Mouse (Mus musculus) bone marrow macrophage, adult 2 months (primary cell): Measurements from ENCODE around the gene Vps37b. TPM values are rescaled to one million over a fixed set of nuclear protein-coding genes. Genes with fewer than 3 reads are reported as not detected.

Experiments used
- H3K27ac ChIP-seq: 2 replicates; pipeline ENCODE4 v1.5.1; 2012; ENCODE audit warnings: low read depth, low read length; ENCODE audit not compliant: insufficient read depth
- H3K4me1 ChIP-seq: 2 replicates; pipeline ENCODE4 v1.6.1; 2012; ENCODE audit warnings: low read length; ENCODE audit not compliant: control insufficient read depth, insufficient read depth
- H3K4me3 ChIP-seq: 2 replicates; pipeline ENCODE4 v1.5.1; 2012; ENCODE audit warnings: mild to moderate bottlenecking, low read length, moderate library complexity; ENCODE audit not compliant: insufficient read depth
- CTCF ChIP-seq: IDR thresholded peaks from 2 replicates; pipeline ENCODE4 v1.5.1; 2012; ENCODE audit warnings: low read depth, mild to moderate bottlenecking, low read length, moderate library complexity
- POLR2A ChIP-seq: IDR thresholded peaks from 2 replicates; pipeline ENCODE4 v1.6.1; 2012; ENCODE audit warnings: mild to moderate bottlenecking, low read depth, low read length, borderline replicate concordance
- polyA plus RNA-seq: library from polyadenylated mRNA; stranded (reverse); fragments of >200 nt; gene quantifications from 2 replicates; pipeline ENCODE4 v1.2.4, GENCODE M21; 2012; ENCODE audit not compliant: missing spikeins, insufficient read depth, insufficient read length

The Vps37b gene
- 16.8 and 18.2 TPM in 2 replicates for polyA plus RNA-seq

GRCm38 (mm10) chr5:124032001-124032508 lies at the start of gene Vps37b:
TSS of gene Vps37b (minus strand) at chr5:124032270.
- peak within 1 kb of the TSS; percentile 24 for H3K27ac ChIP-seq
- 0 out of 2 replicates have a peak, but pooled peaks have one; percentile 51 for TF ChIP-seq POLR2A
- no peak for TF ChIP-seq CTCF
- peaks cover 27% of the 10 kb centered on the region for H3K4me1 ChIP-seq
- peak within 1 kb of the TSS; percentile 77 for H3K4me3 ChIP-seq

- Histone ChIP-seq H3K27ac (no peak overlapping the region), H3K4me3 (no peak overlapping the region), H3K4me1 (peaks cover 19% of the 10 kb centered on the region)
- no peak for TF ChIP-seq POLR2A
- no peak for TF ChIP-seq CTCF
These were observed 47.8 kb upstream of the Vps37b start for GRCm38 (mm10) chr5:124079880-124080279.

- H3K27ac ChIP-seq: no peak overlapping the region
- TF ChIP-seq CTCF (no peak), POLR2A (no peak)
- no peak overlapping the region for H3K4me3 ChIP-seq
- H3K4me1 ChIP-seq: peaks cover 25% of the 10 kb centered on the region
These were observed 46.8 kb upstream of the Vps37b start for GRCm38 (mm10) chr5:124078794-124079416.

- TF ChIP-seq POLR2A (no peak), CTCF (no peak)
- Histone ChIP-seq H3K27ac (no peak overlapping the region), H3K4me3 (no peak overlapping the region), H3K4me1 (peaks cover 25% of the 10 kb centered on the region)
These were observed 45.9 kb upstream of the Vps37b start for GRCm38 (mm10) chr5:124077856-124078460.

GRCm38 (mm10) chr5:124077241-124077640 lies 45.2 kb upstream of the Vps37b start:
- Histone ChIP-seq H3K4me1 (peaks cover 25% of the 10 kb centered on the region), H3K27ac (no peak overlapping the region), H3K4me3 (no peak overlapping the region)
- TF ChIP-seq POLR2A (no peak), CTCF (no peak)

GRCm38 (mm10) chr5:124076559-124076958 lies 44.5 kb upstream of the Vps37b start:
- TF ChIP-seq POLR2A (no peak), CTCF (no peak)
- Histone ChIP-seq H3K4me3 (no peak overlapping the region), H3K4me1 (peaks cover 25% of the 10 kb centered on the region), H3K27ac (no peak overlapping the region)

GRCm38 (mm10) chr5:124075716-124076115 lies 43.6 kb upstream of the Vps37b start:
- Histone ChIP-seq H3K4me1 (peaks cover 25% of the 10 kb centered on the region), H3K4me3 (no peak overlapping the region), H3K27ac (peak overlapping the region; percentile 40; the same call in 1 of the 2 replicates)
- no peak for TF ChIP-seq CTCF
- TF ChIP-seq POLR2A: no peak

GRCm38 (mm10) chr5:124074845-124075307 lies 42.8 kb upstream of the Vps37b start:
- Histone ChIP-seq H3K4me1 (peaks cover 25% of the 10 kb centered on the region), H3K27ac (peak overlapping the region; percentile 40), H3K4me3 (no peak overlapping the region)
- TF ChIP-seq POLR2A: no peak
- no peak for TF ChIP-seq CTCF

GRCm38 (mm10) chr5:124073682-124074081 lies 41.6 kb upstream of the Vps37b start:
- H3K27ac ChIP-seq: no peak overlapping the region
- no peak overlapping the region for H3K4me3 ChIP-seq
- TF ChIP-seq CTCF: no peak
- no peak for TF ChIP-seq POLR2A
- H3K4me1 ChIP-seq: peaks cover 25% of the 10 kb centered on the region

GRCm38 (mm10) chr5:124069657-124070056 lies 37.6 kb upstream of the Vps37b start:
- no peak overlapping the region for H3K4me3 ChIP-seq
- peaks cover 6% of the 10 kb centered on the region for H3K4me1 ChIP-seq
- H3K27ac ChIP-seq: no peak overlapping the region
- no peak for TF ChIP-seq CTCF
- TF ChIP-seq POLR2A: no peak
